ENCODE assay signal across 30 mouse cellular contexts in the genomic region with DNA sequence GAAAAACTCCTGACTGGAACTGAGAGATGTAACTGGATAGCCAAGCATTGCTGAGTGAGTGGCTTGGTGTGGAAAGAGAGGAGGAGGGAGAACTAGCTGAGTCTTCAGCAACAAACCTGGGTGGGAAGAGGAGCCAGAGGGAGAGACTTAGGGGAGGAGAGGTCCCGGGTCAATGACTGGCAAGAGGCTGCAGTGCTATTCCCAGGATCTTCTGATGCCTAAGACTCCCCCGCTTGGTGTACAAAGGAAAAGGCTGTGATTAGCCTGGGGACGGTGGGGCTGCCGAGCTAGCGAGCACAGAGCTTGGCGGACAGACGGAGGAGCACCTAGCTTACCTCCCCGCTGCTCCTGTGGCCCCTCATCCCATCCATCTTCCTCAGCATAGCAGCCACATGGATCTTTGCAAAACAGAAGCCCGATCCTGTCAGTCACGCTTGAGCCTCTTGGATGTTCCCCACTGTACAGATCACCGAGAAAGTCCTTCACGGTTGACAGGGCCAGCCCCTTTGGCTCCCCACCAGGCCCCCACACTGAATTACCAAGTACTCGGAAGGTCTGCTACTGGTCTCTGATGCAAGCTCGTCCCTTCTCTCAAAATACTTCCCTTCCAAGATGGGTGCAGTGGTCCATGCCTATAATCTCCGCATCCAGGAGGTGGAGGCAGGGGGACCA. TPM values are rescaled to one million over a fixed set of nuclear protein-coding genes. Genes with fewer than 3 reads are reported as not detected.
DNase-seq lines count a peak whose midpoint lies in the region; ATAC-seq and TF ChIP-seq lines count a peak whose summit lies in the region.
"Had no signal": no experiment of that assay in that cellular context is flagged by ENCODE, and none has a peak within 500 bp of the region (broad histone marks: within the 10 kb centered on the region; RNA-seq: fewer than 3 reads in every experiment).

No protein-coding gene starts in this region.

- no peak overlapping the region for H3K27ac ChIP-seq in kidney, adult 2 months (ENCODE audit: insufficient read depth, low read depth, low read length)
- H3K27ac ChIP-seq in midbrain, embryonic 11.5 days (ENCODE audit: low read depth, low read length): no peak overlapping the region
- no peak overlapping the region for H3K27ac ChIP-seq in midbrain, embryonic 15.5 days
- H3K27ac ChIP-seq: embryonic facial prominence, embryonic 12.5 days; hindbrain, embryonic 12.5 days; layer of hippocampus, adult 2 months; left cerebral cortex, adult 2 months; liver, embryonic 13.5 days; macrophage; neural tube, embryonic 12.5 days; stomach, postnatal 0 days had no signal

- no peaks in the 10 kb centered on the region for H3K9me3 ChIP-seq in midbrain, embryonic 11.5 days (ENCODE audit: control insufficient read depth, low read length)
- H3K9me3 ChIP-seq in midbrain, embryonic 15.5 days: no peaks in the 10 kb centered on the region
- H3K9me3 ChIP-seq: embryonic facial prominence, embryonic 12.5 days; hindbrain, embryonic 12.5 days; liver, embryonic 13.5 days; neural tube, embryonic 12.5 days had no signal

- H3K9ac ChIP-seq in midbrain, embryonic 11.5 days (ENCODE audit: low read length): no peak overlapping the region
- no peak overlapping the region for H3K9ac ChIP-seq in midbrain, embryonic 15.5 days
- H3K9ac ChIP-seq: embryonic facial prominence, embryonic 12.5 days; hindbrain, embryonic 12.5 days; liver, embryonic 13.5 days; neural tube, embryonic 12.5 days had no signal

- no peak for TF ChIP-seq POLR2A in kidney, adult 2 months (IDR thresholded peaks at IDR 0.05; ENCODE audit: low read depth, low read length)

- 41% methylated on average over 15 of the region's 15 CpGs for WGBS in kidney, adult 2 months
- WGBS in midbrain, embryonic 11.5 days: 29% methylated on average over 15 of the region's 15 CpGs
- WGBS in midbrain, embryonic 15.5 days: 26% methylated on average over 15 of the region's 15 CpGs

- no peak for TF ChIP-seq CTCF in kidney, adult 2 months (conservative IDR thresholded peaks at IDR 0.05; ENCODE audit: insufficient read depth, insufficient read length, low read depth, low read length)

- no peaks in the 10 kb centered on the region for H3K27me3 ChIP-seq in kidney, adult 2 months (replicated peaks; ENCODE audit: control insufficient read depth, insufficient read depth, low read length)
- no peaks in the 10 kb centered on the region for H3K27me3 ChIP-seq in midbrain, embryonic 11.5 days (ENCODE audit: control insufficient read depth, insufficient read depth, low read length)
- H3K27me3 ChIP-seq in midbrain, embryonic 15.5 days (replicated peaks): no peaks in the 10 kb centered on the region
- H3K27me3 ChIP-seq: embryonic facial prominence, embryonic 12.5 days; hindbrain, embryonic 12.5 days; neural tube, embryonic 12.5 days had no signal

- peaks cover 12% of the 10 kb centered on the region; the same call in 1 of the 2 replicates for H3K4me1 ChIP-seq in kidney, adult 2 months (ENCODE audit: control insufficient read depth, insufficient read depth, low read length)
- H3K4me1 ChIP-seq in midbrain, embryonic 11.5 days (ENCODE audit: control insufficient read depth, insufficient read depth, low read length): 0 out of 2 replicates have a peak, but pooled peaks cover 2% of the 10 kb centered on the region
- peaks cover 17% of the 10 kb centered on the region for H3K4me1 ChIP-seq in midbrain, embryonic 15.5 days
- H3K4me1 ChIP-seq: liver, embryonic 13.5 days had no signal

- no peaks in the 10 kb centered on the region for H3K36me3 ChIP-seq in kidney, adult 2 months (ENCODE audit: control insufficient read depth, insufficient read depth, low read length)
- H3K36me3 ChIP-seq in midbrain, embryonic 11.5 days (ENCODE audit: control insufficient read depth, insufficient read depth, low read length): no peaks in the 10 kb centered on the region
- H3K36me3 ChIP-seq in midbrain, embryonic 15.5 days (replicated peaks): no peaks in the 10 kb centered on the region
- H3K36me3 ChIP-seq: embryonic facial prominence, embryonic 12.5 days; hindbrain, embryonic 12.5 days; liver, embryonic 13.5 days; neural tube, embryonic 12.5 days had no signal

- no peak overlapping the region for H3K4me3 ChIP-seq in kidney, adult 2 months (ENCODE audit: insufficient read depth, low read depth, low read length)
- H3K4me3 ChIP-seq in midbrain, embryonic 11.5 days (ENCODE audit: low read depth, low read length): no peak overlapping the region
- no peak overlapping the region for H3K4me3 ChIP-seq in midbrain, embryonic 15.5 days
- H3K4me3 ChIP-seq: embryonic facial prominence, embryonic 12.5 days; hindbrain, embryonic 12.5 days; layer of hippocampus, adult 2 months; left cerebral cortex, adult 2 months; liver, embryonic 13.5 days; myocyte; neural tube, embryonic 12.5 days had no signal

- no peak overlapping the region for H3K4me2 ChIP-seq in midbrain, embryonic 11.5 days
- H3K4me2 ChIP-seq in midbrain, embryonic 15.5 days: no peak overlapping the region
- H3K4me2 ChIP-seq: embryonic facial prominence, embryonic 12.5 days; hindbrain, embryonic 12.5 days; liver, embryonic 13.5 days; neural tube, embryonic 12.5 days had no signal

- DNase-seq in kidney, adult 2 months: peak; percentile 73
- DNase-seq in kidney, adult 18-20 months: no peak
- DNase-seq in midbrain, embryonic 11.5 days (ENCODE audit: low spot score, missing footprints): peak; percentile 82
- DNase-seq in kidney, postnatal 14 days: peak; percentile 30
- no peak for DNase-seq in thymus, adult 18-20 months
- DNase-seq in Muller cell, postnatal 12 days (ENCODE audit: inconsistent ontology term): no peak
- DNase-seq: adrenal gland, adult 8-10 months; cerebellum, adult 9-10 months; embryo, embryonic 11 days; gastrocnemius, postnatal 14 days; heart, postnatal 14 days; liver, embryonic 13.5 days; lung, adult 18-20 months; lung, postnatal 10 days; right cerebral cortex, postnatal 4 days; thymus, adult 2 months; thymus, postnatal 36 days had no signal

- ATAC-seq in midbrain, embryonic 11.5 days (ENCODE audit: low FRiP score): no peak
- no peak for ATAC-seq in midbrain, embryonic 15.5 days (replicated peaks)
- ATAC-seq: activated CD4-positive, CD25-positive, alpha-beta regulatory T cell, adult 4 months; CD4-positive, CD25-positive, alpha-beta regulatory T cell, adult 4 months; forebrain, embryonic 14.5 days; inflammation-experienced regulatory T-cells, adult 6 months had no signal

RNA-seq across cellular contexts. Expression of gene Mdga1, which starts 2.0 kb away (rescaled TPM):
- polyA plus RNA-seq in kidney, adult 2 months (2012; rRNA removed): 0.50 and 1.3 TPM in 2 replicates
- polyA plus RNA-seq in midbrain, embryonic 11.5 days (2014; fragmentation: Nextera tagmentation; extraction: Ambion mirVana): 5.8 and 6.5 TPM in 2 replicates
- polyA plus RNA-seq in midbrain, embryonic 15.5 days (2015; fragmentation: Nextera tagmentation; extraction: Ambion mirVana): 19.6 and 22.0 TPM in 2 replicates
- polyA plus RNA-seq: activated CD4-positive, CD25-positive, alpha-beta regulatory T cell, adult 4 months; CD4-positive, CD25-positive, alpha-beta regulatory T cell, adult 4 months; inflammation-experienced regulatory T-cells, adult 6 months had no signal

RNA-seq across cellular contexts. Expression of gene Zfand3, which starts 32.6 kb away (rescaled TPM):
- 103 and 111 TPM in 2 replicates for polyA plus RNA-seq in kidney, adult 2 months (2012; rRNA removed)
- polyA plus RNA-seq in midbrain, embryonic 11.5 days (2014; fragmentation: Nextera tagmentation; extraction: Ambion mirVana): 63.9 and 64.7 TPM in 2 replicates
- polyA plus RNA-seq in midbrain, embryonic 15.5 days (2015; fragmentation: Nextera tagmentation; extraction: Ambion mirVana): 51.0 and 58.0 TPM in 2 replicates

Comparison
In these comparisons a context has a peak if more than half of its experiments do, and no peak if none do; other contexts are left out.
1. DNase-seq: peak in kidney, adult 2 months (single experiment), midbrain, embryonic 11.5 days (single experiment) and kidney, postnatal 14 days (single experiment); none in kidney, adult 18-20 months (single experiment), thymus, adult 18-20 months (0 of 2) and Muller cell, postnatal 12 days (single experiment).